Mouse (Mus musculus) adipocyte (in vitro differentiated cells): Measurements from ENCODE around the gene Gskip.
A peak's percentile ranks its signal among the peaks of the same experiment; 100 is the strongest.

Source experiments
- DNase-seq: peaks from one replicate; pipeline ENCODE4 v3.0.0-alpha.2; 2016; ENCODE audit warnings: low spot score

Gene Gskip

DNA sequence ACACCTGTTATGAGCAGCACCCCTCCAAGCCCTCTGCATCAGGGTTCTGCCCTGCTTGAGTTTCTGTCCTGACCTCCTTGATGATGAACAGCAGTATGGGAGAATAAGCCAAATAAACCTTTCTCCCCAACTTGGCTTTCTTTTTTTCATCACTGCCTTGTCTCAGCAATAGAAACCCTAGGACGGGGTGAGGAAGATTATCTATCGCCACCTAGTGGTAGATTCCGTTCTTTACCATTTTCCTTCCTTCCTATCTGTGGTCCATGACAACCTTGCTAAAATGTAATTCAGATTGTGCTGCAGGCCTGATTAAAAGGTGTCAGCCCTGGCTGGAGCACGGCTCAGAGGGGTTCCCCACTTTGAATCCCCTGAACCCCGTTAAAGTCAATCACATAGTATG, 38.0 kb downstream of the Gskip start:
- DNase-seq = peak; percentile 73

DNA sequence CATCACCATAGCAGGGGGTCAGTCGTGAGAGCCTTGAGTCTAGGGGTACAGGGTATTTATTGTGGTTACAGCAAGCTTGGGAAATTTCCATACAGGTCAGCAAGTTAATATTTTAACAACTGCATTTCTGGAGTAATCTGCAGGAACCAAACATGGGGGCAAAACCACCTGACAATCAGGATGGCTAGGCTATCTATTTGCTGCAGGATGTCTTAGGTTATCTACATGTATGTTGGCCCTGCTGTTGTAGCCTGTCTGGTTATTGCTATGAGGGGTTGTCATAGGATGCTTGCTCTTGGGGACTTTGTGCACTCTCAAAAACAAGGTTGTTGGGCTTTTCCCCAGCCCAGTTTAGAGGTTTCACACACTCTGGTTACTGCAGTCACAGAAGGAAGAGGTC, 40.0 kb downstream of the Gskip start:
- no peak for DNase-seq

DNA sequence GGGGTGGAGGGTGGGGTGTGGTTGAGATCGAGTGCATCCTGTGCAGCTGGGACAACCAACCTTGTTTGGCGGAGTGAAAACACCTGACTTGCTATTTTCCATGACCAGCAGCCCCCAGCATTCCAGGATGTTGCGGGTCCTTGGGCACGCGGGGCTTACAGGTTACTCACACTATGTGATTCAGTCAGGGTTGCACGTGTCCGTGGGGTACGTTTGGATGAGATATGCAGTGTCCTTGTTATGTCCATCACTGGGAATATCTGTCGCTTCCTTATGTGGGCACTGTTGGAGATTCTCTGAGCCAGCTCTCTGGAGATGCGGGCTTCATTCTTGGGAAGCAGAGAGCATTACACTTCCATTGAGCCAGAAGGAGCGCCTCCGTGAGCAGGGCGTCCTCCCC, 41.1 kb downstream of the Gskip start:
- DNase-seq = no peak

DNA sequence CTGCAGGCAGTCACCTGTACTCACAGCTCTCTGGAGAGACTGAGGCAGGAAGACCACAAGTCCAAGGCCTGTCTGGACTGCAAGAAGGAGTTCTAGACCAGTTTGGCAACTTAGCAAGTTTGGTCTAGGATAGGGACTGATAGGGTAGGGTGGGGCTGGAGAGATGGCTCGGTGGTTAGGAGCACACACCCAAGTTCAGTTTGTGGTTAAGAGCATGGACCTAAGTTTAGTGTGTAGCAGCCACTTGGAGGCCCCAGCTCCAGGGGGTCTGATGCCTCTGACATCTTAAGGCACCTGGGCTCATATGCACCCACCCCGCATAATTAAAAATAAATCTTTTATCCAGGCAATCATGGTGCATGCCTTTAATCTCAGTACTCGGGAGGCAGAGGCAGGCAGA, 42.6 kb downstream of the Gskip start:
- DNase-seq = no peak

DNA sequence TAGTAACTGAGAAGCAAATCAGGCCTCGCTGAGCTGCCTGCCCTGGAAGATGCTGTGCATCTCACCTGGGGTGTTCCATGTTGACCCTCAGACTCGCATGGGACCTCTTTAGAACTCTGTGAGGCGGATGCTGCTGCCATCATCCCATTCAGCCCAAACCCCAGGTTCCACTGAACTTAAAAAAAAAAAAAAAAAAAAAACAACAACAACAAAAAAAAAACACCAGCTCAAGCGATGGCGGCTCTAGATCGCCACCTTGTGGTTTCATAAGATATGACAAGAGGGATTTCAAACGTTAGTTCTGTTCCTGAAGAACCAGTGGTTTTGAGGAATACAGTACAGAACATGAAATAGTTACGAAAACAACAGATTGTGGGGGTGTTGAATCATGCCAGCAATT, 43.3 kb downstream of the Gskip start:
- DNase-seq = peak; percentile 73

DNA sequence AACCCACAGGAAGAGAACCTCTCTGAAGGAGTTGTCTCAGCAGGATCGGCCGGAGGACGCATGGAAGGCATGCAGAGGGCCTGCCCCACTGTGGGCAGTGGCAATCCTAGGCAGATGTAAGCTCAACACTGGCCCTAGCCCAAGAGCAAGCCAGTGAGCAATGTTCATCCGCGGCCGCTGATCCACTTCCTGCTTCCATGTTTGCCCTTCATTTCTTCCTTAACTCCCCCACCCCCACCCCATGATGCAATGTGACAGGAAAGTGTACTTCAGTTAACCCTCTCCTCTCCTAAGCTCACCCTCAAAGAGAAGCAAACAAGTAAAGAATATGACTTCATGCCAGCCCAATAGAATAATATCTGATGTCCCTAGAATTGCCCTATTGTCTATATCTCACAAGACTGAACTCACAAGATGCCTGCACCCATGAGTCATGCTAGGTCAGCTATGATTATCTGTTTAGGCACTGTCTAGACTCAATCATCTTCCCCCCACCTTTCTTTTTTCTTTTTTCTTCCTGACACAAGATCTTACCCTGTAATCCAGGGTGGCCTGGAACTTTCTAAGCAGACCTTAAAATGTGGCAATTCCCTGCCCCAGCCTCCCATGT, 46.3 kb downstream of the Gskip start:
- DNase-seq = no peak

DNA sequence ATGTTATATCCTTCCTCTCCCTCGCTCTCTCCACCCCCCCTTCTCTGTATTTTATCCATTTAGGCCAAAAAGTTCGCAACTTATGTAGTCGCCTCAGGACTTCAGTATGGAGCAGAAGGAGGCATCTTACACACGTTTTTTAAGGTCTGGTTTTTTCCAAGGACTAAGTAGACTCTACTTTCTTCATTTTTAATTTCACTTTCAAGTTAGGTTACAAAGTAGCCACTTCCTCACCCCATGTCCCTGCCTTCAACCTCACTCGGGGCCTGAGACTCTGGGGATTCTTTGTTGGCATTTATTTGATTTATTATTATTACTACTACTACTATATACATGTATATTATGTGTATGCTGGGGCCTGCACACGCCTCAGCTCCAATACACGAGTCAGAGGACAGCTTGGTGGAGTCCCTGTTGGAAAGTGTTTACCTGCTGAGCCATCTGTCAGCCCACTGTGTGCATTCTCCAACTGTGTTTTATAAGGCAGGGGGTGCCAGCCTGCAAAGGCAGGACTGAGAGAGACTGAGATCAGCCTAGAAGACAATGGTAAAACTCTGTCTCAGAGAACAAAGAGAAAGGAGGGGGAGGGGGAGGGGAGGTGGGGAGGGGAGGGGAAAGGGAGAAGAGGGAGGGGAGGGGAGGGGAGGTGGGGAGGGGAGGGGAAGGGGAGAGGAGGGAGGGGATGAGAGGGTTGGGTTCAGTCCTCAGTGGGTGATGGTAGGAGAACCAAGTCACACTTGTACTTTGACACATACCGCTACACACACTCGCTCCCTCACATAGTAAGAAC, 48.9 kb downstream of the Gskip start:
- no peak for DNase-seq

DNA sequence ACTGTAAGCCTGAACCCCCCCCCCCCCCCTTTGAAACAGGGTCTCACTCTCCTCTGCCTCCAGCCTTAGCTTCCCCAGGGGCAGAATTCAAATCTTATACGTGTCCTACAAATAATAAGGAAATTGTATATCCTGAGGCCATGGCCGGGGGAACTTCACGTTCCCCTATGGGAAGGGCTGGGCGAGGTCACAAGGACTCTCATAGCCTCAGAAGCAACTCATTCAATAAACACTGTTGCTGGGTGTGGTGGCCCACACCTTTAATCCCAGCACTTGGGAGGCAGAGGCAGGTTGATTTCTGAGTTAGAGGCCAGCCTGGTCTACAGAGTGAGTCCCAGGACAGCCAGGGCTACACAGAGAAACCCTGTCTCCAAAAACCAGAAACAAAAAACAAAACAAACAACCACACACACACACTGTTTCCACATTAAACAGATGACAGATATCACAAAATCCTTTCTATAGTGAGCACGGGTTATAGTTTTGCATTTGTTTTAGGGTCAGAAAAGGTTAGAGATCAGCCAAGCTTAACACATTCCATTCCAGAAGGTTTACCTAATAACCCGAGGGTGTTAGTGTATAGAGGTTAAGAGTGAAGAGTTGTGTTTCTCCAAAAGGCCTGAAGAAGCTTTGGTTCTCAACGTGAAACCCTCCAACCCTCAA, 50.7 kb downstream of the Gskip start:
- DNase-seq = no peak

DNA sequence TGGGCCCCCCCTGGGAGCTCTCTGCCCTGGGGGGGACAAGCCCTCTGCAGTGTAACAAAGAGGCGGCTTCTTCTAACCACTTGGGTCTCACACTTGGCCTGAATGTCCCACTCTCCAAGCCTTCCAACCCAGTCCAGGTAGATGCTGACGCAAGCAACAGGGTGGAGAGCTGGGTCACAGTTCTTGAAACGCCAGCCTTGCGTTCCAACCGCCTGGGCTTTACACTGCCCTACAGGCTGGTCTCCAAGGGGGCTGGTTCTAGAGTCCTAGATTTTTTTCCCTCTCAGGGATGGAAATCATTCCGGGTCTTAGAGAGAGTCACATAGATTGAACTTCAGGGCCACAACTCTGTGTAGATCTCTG, 51.2 kb downstream of the Gskip start:
- DNase-seq = no peak

DNA sequence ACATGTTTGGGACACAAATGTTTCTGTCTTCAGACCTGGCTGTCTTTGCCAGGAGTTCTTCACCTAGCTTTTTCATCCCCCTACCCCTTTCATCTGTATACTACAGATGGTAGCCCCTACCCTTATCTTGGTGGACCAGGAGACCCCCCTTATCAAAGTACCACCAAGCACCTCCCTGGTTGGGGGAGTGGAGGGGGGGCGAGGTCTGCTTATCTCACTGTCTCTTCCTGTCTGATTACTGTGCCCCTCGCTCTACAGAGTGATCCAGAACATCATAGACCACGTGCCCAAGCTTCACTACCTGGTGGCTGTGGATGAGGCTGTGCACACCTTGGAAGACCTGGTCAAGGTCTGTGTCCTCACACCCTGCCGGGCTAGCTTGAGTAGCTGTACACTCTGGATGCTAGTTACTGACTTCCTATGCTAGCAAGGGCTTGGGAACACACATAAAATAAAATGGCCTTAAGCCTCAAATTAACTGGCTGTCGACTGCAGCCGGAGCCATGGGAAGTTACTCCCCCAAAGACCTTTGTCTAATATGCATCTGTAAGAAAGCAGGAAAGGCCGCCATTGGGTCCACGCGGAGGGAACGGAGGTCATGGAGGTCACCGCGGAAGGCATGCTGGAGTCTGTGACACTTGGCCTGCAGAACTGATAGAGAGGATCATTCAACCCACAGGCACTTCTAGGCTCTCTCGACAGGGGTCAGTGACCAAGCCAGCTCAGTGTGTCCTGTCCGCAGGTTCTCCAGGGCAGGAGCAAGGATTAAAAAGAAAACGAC, 53.9 kb downstream of the Gskip start:
- no peak for DNase-seq

DNA sequence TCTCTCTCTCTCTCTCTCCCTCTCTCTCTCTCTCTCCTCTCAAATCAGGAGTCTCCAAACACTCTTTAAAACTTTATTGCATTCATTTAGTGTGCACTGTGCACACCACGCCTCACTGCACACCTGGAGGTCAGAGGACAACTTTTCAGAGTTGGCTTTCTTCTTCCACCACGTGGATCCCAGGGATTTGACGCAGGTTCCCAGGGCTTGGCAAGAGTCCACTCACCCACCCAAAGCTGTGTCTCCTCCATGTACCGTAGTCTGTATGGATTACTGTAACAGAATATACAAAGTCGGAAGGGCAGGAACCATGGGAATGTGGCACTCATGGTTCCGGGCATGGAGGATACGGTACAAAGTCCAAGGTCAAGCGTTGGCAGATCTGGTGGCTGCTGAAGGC, 55.0 kb downstream of the Gskip start:
- DNase-seq = no peak

DNA sequence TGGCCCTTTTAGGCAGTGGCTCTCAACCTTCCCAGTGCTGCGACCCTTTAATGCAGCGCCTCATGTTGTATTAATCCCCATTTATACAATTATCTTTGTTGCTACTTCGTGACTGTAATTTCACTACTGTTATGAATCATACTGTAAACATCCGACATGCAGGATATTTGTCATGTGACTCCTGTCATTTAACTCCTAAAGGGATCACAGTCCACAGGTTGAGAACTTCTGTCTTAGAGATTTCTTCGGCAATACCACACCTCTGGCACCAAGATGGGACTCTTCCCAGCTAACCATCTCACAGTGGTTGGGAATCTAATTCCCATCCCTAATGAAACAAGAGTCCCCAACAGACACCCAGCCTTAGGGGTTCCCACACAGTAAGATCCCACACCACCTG, 63.5 kb downstream of the Gskip start:
- no peak for DNase-seq
